Mouse (Mus musculus) neural tube, embryonic 11.5 days (tissue): ENCODE measurements at regions not wholly inside any gene's neighbourhood (a gene's known extent, or its start where the extent isn't known, plus 50 kb on each side); places are given as distances from the start of the nearest gene placed in this dataset.
A peak's percentile ranks its signal among the peaks of the same experiment; 100 is the strongest.
"Not testable (repeated sequence)": the region's sequence is repeated elsewhere in the genome, so short reads cannot be mapped to it uniquely, and the experiment has no call there.

Experiments used
- ATAC-seq: fragments of 200-750 bp; cut with Nextera tagmentation; 2 replicates; pipeline ENCODE4 v1.8.0; 2017; ENCODE audit warnings: moderate number of reproducible peaks, mild to moderate bottlenecking, moderate TSS enrichment, moderate library complexity; ENCODE audit not compliant: insufficient read depth, low FRiP score, low TSS enrichment
- DNase-seq: peaks from one replicate; pipeline ENCODE4 v3.0.0-alpha.2; 2015; ENCODE audit warnings: low spot score
- H3K27ac ChIP-seq: fragments of 300-500 bp; sonication (generic); 2 replicates; pipeline ENCODE4 v1.5.1; 2014; ENCODE audit warnings: low read depth, mild to moderate bottlenecking, low read length
- H3K27me3 ChIP-seq: fragments of 300-500 bp; sonication (generic); 2 replicates; pipeline ENCODE4 v1.6.1; 2014; ENCODE audit warnings: mild to moderate bottlenecking, low read length, mixed read lengths; ENCODE audit not compliant: control insufficient read depth, insufficient read depth
- H3K36me3 ChIP-seq: fragments of 300-500 bp; sonication (generic); 2 replicates; pipeline ENCODE4 v1.6.1; 2014; ENCODE audit warnings: mild to moderate bottlenecking, low read length, moderate library complexity, mixed read lengths; ENCODE audit not compliant: control insufficient read depth, insufficient read depth
- H3K4me1 ChIP-seq: fragments of 300-500 bp; sonication (generic); 2 replicates; pipeline ENCODE4 v1.6.1; 2014; ENCODE audit warnings: low read length, mixed read lengths; ENCODE audit not compliant: control insufficient read depth, insufficient read depth
- H3K4me2 ChIP-seq: fragments of 300-500 bp; sonication (generic); 2 replicates; pipeline ENCODE4 v1.6.1; 2014; ENCODE audit warnings: low read depth, mild to moderate bottlenecking, moderate library complexity
- H3K4me3 ChIP-seq: fragments of 300-500 bp; sonication (generic); 2 replicates; pipeline ENCODE4 v1.5.1; 2014; ENCODE audit warnings: low read depth, low read length
- H3K9ac ChIP-seq: fragments of 300-500 bp; sonication (generic); 2 replicates; pipeline ENCODE4 v1.6.1; 2014; ENCODE audit warnings: mild to moderate bottlenecking, low read length
- H3K9me3 ChIP-seq: fragments of 300-500 bp; sonication (generic); 2 replicates; pipeline ENCODE4 v1.6.1; 2016; ENCODE audit warnings: low read length; ENCODE audit not compliant: control insufficient read depth
- WGBS: fragments of 180-500 bp; shearing (Covaris S2); extraction: QIAGEN DNeasy Blood & Tissue Kit; methylation state at CpG from one replicate; pipeline ENCODE4 v1.1.7; 2014; 5-methylcytosine and 5-hydroxymethylcytosine counted together

DNA sequence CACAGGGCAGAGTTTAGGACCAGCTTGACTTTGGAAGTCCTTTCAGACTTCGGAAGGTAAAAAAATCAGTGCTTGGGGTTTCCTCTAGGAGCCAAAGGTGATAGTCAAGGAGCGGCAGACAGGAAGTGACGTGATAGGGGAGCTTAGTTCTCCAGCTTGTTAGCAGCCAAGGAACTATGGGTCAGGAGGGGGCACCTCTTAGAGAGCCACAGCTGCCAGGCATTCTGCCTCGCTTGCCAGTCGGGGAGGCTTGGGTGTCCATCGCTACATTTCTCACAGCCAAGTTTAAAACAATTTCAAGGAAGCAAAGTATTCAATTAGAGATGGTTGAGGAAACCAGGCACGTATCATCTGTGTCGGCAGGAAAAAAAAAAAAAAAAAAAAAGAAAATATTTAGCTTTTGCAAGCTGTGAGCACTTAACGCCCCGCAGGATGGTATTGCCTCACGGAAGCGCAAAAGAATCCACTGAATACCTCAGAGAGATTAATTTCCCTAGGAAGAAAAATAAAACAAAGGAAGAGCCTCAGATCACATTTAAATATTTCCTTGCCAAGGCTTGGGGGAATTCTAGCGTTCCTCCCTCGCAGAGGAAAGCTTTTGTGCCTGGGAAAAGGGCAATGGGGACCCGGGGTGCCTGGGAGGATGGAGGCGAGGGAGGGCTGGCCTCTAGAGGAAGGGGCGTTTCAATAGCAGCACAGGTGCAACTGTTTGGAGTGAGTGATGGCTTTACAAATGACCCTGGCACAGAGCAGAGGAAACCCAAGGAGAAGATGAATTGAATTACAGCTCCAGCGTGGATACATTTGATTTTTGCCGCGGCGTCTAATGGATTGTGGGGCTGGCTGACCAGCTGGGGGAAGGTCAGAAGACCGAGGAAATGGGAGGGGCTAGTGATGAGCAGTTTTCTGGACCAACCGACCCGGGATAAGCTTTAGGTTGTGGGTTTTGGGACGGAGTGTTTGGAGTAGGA, 261.1 kb upstream of the Nr5a2 start:
- Histone ChIP-seq H3K27ac (no peak overlapping the region), H3K4me1 (no peaks in the 10 kb centered on the region), H3K36me3 (no peaks in the 10 kb centered on the region), H3K9me3 (no peaks in the 10 kb centered on the region), H3K27me3 (no peaks in the 10 kb centered on the region), H3K4me3 (no peak overlapping the region; the same call in 1 of the 2 replicates), H3K9ac (peak overlapping the region; percentile 3; the same call in 1 of the 2 replicates), H3K4me2 (peak overlapping the region; percentile 33)
- ATAC-seq (no peak), DNase-seq (peak; percentile 68)
- WGBS = 14% methylated on average over 25 of the region's 25 CpGs

DNA sequence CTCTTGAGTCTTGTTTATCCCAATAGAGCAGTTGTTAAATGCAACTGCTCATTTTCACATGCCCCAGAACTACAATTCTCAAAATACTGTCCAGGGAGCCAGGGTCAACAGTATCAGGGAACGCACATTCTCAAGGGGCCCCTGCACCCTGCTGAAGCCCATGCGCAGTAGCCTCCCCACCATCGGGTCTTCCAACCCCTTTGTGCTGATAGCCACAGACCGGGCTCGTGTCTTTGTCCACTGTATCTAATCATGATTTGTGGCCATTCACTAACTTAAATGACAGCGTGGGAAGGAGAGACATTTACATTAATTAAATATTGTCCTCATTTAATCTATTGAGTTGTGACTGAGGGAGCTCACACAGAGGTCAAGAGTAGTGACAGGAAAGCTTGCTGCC, 260.0 kb upstream of the Nr5a2 start:
- ATAC-seq (peak; percentile 49; the same call in 1 of the 2 replicates), DNase-seq (peak; percentile 36)
- 53% methylated on average over 6 of the region's 6 CpGs for WGBS
- Histone ChIP-seq H3K9ac (no peak overlapping the region), H3K4me3 (no peak overlapping the region), H3K4me2 (no peak overlapping the region), H3K4me1 (no peaks in the 10 kb centered on the region), H3K36me3 (no peaks in the 10 kb centered on the region), H3K9me3 (no peaks in the 10 kb centered on the region), H3K27ac (no peak overlapping the region), H3K27me3 (no peaks in the 10 kb centered on the region)

DNA sequence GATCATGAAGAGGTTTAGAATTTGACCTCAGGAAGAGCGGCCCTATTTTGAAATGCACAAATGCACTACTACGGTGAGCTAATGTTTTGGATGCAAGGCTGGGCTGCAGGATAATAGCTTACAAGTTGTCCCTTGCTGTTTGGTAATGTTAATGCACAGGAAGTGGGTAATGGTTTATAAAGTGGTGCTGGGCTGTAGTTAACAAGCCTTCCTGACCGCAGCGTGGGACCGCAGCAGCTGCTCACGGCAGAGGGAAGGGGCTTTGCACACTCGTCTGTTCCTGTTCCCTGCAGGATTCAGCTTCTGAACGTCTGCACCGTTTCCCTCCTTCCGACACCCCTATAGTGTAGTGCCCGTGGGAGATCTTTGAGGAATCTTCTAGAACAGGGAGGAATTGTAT, 258.4 kb upstream of the Nr5a2 start:
- no peak overlapping the region for H3K4me3 ChIP-seq
- no peak for DNase-seq
- H3K4me2 ChIP-seq = no peak overlapping the region
- H3K27me3 ChIP-seq = no peaks in the 10 kb centered on the region
- no peak overlapping the region for H3K9ac ChIP-seq
- H3K4me1 ChIP-seq = no peaks in the 10 kb centered on the region
- no peaks in the 10 kb centered on the region for H3K9me3 ChIP-seq
- no peak for ATAC-seq
- WGBS = 84% methylated on average over 11 of the region's 11 CpGs
- no peaks in the 10 kb centered on the region for H3K36me3 ChIP-seq
- H3K27ac ChIP-seq = no peak overlapping the region

DNA sequence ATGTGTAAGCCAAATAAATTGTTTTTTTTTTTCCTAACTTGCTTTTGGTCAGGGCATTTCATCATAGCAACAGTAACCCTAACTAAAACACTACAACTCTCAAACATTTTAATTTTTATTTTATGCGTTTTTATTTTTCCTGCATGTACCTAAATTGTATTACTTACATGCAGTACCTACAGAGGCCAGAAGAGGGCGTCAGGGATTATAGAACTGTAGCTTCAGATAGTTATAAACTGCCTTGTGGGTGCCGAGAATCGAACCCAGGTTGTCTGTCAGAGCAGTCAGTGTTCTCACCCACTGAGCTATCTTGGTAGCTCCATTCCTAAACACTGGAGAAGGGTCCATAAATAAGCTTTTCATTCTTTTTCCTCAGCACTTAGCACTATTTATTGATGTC, 257.8 kb upstream of the Nr5a2 start:
- H3K27me3 ChIP-seq = no peaks in the 10 kb centered on the region
- no peak overlapping the region for H3K9ac ChIP-seq
- WGBS = 73% methylated on average over 4 of the region's 4 CpGs
- H3K4me3 ChIP-seq = no peak overlapping the region
- no peaks in the 10 kb centered on the region for H3K36me3 ChIP-seq
- no peak overlapping the region for H3K27ac ChIP-seq
- no peaks in the 10 kb centered on the region for H3K9me3 ChIP-seq
- no peak overlapping the region for H3K4me2 ChIP-seq
- DNase-seq (no peak), ATAC-seq (no peak)
- H3K4me1 ChIP-seq = no peaks in the 10 kb centered on the region

DNA sequence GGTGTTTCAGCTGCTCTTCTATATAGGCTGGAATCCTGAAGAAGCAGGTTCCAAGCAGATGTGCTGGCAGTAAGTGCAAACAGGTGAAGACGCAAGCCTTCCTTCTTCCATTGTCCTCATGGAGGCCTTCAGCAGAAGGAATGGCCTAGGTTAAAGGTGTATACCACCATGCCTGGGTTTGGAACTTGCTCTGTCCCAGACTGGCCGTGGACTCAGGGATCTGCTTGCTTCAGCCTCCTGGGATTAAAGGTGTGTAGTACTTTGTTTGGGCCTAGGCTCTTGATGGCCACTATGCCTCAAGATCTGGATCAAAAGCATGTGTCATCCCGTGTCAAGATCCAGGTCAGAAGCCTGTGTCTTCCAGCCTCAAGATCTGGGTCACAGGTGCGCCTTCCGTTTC, 257.0 kb upstream of the Nr5a2 start:
- Histone ChIP-seq H3K27me3 (no peaks in the 10 kb centered on the region), H3K9me3 (no peaks in the 10 kb centered on the region), H3K27ac (no peak overlapping the region), H3K4me2 (no peak overlapping the region), H3K9ac (no peak overlapping the region), H3K4me3 (no peak overlapping the region), H3K4me1 (no peaks in the 10 kb centered on the region), H3K36me3 (no peaks in the 10 kb centered on the region)
- ATAC-seq (no peak), DNase-seq (no peak)
- WGBS = 92% methylated on average over 5 of the region's 5 CpGs

DNA sequence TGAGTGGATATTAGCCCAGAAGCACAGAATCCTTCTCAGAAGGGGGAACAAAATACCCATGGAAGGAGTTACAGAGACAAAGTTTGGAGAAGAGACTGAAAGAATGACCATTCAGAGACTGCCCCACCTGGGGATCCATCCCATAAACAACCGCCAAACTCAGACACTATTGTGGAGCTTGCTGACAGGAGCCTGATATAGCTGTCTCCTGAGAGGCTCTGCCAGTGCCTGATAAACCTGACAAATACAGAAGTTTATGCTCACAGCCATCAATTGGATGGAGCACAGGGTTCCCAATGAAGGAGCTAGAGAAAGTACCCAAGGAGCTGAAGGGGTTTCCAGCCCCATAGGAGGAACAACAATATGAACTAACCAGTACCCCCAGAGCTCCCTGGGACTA, 254.1 kb upstream of the Nr5a2 start:
- H3K4me3 ChIP-seq, H3K27ac ChIP-seq, DNase-seq, ATAC-seq, H3K4me2 ChIP-seq, H3K27me3 ChIP-seq, H3K9me3 ChIP-seq, H3K9ac ChIP-seq, H3K4me1 ChIP-seq, H3K36me3 ChIP-seq: not testable (repeated sequence)
- 65% methylated on average over 1 of the region's 1 CpGs for WGBS

DNA sequence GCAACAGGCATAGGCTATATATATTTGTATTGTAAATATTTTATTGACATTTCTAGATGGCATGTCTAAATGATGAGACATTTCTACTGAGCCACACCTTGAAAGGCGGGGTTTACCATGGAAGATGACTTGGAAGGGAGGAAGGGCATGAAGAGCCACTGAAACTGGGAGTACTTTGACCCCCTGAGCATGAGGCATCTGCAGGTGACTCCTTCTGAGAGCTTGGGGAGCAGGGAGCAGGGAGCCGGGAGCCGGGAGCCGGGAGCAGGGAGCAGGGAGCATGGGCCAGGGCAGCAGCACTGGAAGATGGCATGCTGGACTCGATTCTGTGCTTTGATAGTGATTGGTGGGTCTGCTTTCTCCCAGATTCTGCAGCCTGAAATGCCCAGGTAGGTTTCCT, 253.5 kb upstream of the Nr5a2 start:
- no peaks in the 10 kb centered on the region for H3K4me1 ChIP-seq
- H3K9ac ChIP-seq = no peak overlapping the region
- DNase-seq (no peak), ATAC-seq (no peak)
- H3K4me3 ChIP-seq = no peak overlapping the region
- WGBS = 86% methylated on average over 5 of the region's 5 CpGs
- H3K36me3 ChIP-seq = no peaks in the 10 kb centered on the region
- no peaks in the 10 kb centered on the region for H3K9me3 ChIP-seq
- H3K4me2 ChIP-seq = no peak overlapping the region
- H3K27me3 ChIP-seq = no peaks in the 10 kb centered on the region
- no peak overlapping the region for H3K27ac ChIP-seq

DNA sequence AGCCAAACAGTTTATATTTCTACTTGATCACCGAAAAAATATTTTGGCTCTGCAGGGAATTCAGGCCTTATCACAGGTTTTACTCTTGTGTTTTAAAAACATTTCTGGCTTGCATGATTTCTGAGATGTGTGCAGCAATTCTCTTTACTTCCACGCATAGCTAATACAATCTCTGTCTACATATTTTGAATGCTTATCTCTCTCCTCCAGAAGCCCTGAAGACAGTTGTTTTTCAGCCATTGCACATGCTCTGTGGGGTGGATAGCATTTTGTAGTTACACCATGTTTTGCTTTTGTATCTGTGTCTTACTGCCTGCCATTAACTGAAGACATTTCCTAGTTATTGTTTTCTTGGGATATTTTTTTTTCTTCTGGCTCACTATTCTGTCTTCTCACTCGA, 252.6 kb upstream of the Nr5a2 start:
- H3K9ac ChIP-seq = no peak overlapping the region
- H3K9me3 ChIP-seq = no peaks in the 10 kb centered on the region
- H3K36me3 ChIP-seq = no peaks in the 10 kb centered on the region
- WGBS = 81% methylated on average over 3 of the region's 3 CpGs
- H3K4me3 ChIP-seq = no peak overlapping the region
- H3K4me2 ChIP-seq = no peak overlapping the region
- H3K27ac ChIP-seq = no peak overlapping the region
- no peak for ATAC-seq
- DNase-seq = no peak
- H3K27me3 ChIP-seq = no peaks in the 10 kb centered on the region
- H3K4me1 ChIP-seq = no peaks in the 10 kb centered on the region

DNA sequence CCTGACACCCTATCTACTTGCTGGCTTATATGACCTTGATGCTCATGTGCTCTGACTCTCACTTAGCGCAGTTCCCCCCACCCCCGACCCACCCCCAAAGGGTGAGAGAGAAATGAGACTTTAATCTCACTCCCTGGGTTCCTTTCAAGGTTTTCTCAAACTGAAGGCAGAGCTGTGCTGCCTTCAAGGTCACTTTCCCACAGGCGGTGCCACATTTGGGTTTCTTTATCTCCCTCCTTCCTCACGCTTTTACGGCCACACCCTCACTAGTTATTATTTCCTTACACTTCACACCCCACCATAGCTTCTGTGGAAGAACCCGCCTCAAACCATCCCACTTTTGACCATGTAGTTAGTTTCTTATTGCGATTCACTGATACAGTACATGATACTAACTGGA, 244.1 kb upstream of the Nr5a2 start:
- no peak for DNase-seq
- Histone ChIP-seq H3K9me3 (no peaks in the 10 kb centered on the region), H3K36me3 (no peaks in the 10 kb centered on the region), H3K4me2 (no peak overlapping the region), H3K4me1 (no peaks in the 10 kb centered on the region), H3K4me3 (no peak overlapping the region), H3K27ac (no peak overlapping the region), H3K27me3 (no peaks in the 10 kb centered on the region), H3K9ac (no peak overlapping the region)
- no peak for ATAC-seq
- WGBS = 86% methylated on average over 7 of the region's 7 CpGs
